Mouse (Mus musculus): Measurements from ENCODE around the gene Zfp941. TPM values are rescaled to one million over a fixed set of nuclear protein-coding genes. Genes with fewer than 3 reads are reported as not detected.

Zfp941 gene
- total RNA-seq, 1 experiment from 2014 or later: 2.4 TPM

DNA sequence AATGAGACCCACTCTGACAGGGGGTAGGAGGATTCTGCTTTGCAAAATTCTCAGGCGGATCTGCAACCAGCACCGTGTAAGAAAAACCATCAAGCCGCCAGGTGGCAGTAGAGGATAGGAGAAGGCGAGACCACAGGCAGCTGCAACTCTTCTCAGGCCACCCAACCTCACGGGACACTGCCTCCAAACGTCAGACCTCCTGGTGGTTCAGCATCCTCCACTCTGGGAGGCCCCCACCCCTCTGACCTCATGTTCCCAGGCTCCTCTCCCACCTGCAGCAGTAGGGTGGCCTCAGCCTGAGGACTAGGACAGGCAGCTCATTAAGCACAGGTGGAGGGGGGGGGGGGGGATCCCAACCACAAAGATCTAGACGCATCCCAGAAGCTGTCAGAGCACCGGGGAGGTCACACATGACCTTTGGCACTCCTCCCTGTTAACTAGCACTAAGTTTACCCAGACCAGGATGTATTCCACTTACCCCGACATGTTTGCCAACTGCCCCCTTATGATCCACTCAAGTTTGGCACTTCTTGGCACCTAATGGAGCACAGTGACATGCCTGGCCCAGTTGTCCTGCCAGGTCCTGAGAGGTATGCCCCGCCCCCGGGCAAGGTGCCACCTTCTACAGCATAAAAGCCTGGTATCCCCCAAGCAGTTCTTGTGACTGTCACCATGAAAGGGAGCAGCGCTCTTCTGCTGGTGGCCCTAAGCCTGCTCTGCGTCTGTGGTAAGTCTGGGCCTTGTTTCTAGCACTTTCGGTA lies 23.1 kb upstream of the Zfp941 start, which contains the start of gene Scgb1c1:
Scgb1c1 (plus strand) TSS at position 643 of the 761 bp plus-strand sequence.
- peak; percentile 87 to 90 for ATAC-seq (replicated peaks in 1 of 2; ENCODE audit: insufficient read depth in 1 of 2, low FRiP score in 2 of 2, low TSS enrichment in 1 of 2, low read depth in 1 of 2, poor library complexity in 2 of 2, severe bottlenecking in 2 of 2)

- ATAC-seq (replicated peaks in 1 of 2; ENCODE audit: insufficient read depth in 1 of 2, low FRiP score in 2 of 2, low TSS enrichment in 1 of 2, low read depth in 1 of 2, poor library complexity in 2 of 2, severe bottlenecking in 2 of 2): no peak
Observed at GRCm38 (mm10) chr7:140843806-140844205, 21.8 kb upstream of the Zfp941 start.

DNA sequence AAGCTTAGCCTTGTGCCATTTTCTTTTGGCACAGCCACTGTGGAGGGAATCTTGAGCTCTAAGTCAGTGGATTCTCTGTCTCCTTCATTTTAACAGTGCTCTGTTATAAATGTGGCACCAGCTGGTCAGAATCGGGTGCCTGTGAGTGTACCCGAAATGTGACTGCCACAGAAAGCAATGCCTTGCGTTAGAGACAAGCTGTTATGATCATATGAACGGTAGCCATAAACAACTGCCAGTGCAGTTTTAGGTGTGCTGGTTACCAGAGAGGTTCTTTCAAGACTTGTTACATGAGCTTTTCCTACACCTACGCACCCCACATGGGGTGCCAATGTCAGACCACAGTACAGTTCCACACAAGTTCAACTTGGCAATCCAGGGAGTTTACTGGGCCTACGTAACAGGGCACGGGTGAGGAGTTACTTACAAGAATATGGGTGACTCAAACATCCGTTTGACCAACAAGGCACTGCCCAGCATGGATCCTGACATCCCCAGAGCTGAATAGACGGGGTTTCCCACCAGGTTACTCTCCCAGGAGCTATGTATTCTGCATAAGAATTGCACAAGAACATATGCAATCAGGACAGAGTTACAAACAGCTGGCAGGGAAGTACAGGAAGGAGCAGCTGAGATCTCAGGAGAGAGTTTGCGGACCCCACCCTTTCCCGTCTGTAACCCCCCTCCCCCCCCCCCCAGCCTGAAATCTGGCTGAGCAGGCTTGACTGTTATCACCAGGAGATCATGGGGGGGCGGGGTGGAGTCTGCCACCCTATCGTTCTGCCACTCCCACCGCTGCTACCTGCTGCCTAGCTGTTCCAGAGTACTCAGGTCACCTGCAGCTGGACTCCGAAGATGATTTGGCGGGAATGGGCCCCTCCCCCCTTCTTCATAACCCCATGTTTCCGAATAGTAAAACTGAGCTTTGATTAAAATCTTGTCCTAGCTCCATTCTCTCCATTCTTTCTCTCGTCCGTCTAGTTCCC lies 19.1 kb upstream of the Zfp941 start:
- no peak for ATAC-seq (replicated peaks in 1 of 2; ENCODE audit: insufficient read depth in 1 of 2, low FRiP score in 2 of 2, low TSS enrichment in 1 of 2, low read depth in 1 of 2, poor library complexity in 2 of 2, severe bottlenecking in 2 of 2)

DNA sequence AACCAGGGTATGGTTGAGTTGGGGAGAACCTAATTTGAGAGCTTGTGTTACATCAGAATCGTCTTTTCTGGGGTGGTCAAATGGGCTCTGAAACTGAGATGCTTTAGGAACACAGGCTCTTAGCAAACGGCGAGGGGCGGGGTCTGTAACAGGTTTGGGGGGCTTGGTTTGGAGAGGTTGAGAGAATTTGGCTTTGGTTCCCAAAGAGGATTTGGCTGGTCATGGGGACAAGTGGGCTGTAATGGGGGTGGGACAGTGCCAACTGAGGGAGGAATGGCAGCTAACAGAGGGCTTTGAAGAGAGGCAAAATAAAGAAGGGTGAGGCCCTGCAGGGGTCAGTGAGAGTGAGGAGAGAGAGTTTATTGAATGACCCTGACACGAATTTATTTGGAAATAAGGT lies 17.6 kb upstream of the Zfp941 start:
- ATAC-seq (replicated peaks in 1 of 2; ENCODE audit: insufficient read depth in 1 of 2, low FRiP score in 2 of 2, low TSS enrichment in 1 of 2, low read depth in 1 of 2, poor library complexity in 2 of 2, severe bottlenecking in 2 of 2): no peak

DNA sequence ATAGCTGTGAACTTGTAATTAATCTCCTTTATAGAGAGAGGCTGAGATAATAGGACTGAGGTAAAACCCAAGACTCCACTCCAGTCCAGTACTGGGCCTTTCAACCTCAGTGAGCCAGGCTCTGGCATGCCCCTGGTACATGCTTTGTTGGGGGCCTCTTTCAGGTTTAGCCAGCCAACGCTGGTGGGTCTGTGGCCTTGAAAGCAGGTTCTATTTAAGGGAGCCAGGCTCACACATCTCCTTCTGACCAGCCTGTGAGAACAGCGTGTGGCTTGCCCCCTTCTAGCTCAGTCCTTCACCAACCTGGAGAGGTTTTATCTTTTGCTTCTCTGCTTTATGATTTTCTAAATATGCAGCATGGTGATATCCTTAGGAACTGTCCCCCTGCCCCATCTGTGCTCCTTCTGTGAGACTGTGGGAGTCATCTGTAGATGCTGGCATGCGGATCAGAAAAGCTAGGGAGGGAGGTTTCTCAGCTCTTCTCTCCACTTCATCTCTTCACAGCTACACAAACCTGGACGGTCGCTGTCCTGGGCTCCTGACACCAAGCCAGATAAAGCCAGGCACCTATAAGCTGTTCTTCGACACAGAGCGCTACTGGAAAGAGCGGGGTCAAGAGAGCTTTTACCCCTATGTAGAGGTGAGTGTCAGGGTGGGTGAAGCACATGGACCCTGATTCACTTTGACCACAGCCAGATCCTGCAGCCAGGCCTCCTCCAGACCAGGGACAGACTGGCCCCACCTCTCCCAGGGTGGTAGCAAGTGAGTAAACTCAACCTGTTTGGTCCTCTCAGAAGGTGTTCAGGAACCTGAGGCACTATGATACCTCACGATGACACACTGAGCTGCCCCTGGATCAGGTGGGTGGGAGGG lies 14.5 kb upstream of the Zfp941 start:
- no peak for ATAC-seq (replicated peaks in 1 of 2; ENCODE audit: insufficient read depth in 1 of 2, low FRiP score in 2 of 2, low TSS enrichment in 1 of 2, low read depth in 1 of 2, poor library complexity in 2 of 2, severe bottlenecking in 2 of 2)

- ATAC-seq (replicated peaks in 1 of 2; ENCODE audit: insufficient read depth in 1 of 2, low FRiP score in 2 of 2, low TSS enrichment in 1 of 2, low read depth in 1 of 2, poor library complexity in 2 of 2, severe bottlenecking in 2 of 2): no peak
Observed at GRCm38 (mm10) chr7:140835758-140836087, 13.7 kb upstream of the Zfp941 start.

DNA sequence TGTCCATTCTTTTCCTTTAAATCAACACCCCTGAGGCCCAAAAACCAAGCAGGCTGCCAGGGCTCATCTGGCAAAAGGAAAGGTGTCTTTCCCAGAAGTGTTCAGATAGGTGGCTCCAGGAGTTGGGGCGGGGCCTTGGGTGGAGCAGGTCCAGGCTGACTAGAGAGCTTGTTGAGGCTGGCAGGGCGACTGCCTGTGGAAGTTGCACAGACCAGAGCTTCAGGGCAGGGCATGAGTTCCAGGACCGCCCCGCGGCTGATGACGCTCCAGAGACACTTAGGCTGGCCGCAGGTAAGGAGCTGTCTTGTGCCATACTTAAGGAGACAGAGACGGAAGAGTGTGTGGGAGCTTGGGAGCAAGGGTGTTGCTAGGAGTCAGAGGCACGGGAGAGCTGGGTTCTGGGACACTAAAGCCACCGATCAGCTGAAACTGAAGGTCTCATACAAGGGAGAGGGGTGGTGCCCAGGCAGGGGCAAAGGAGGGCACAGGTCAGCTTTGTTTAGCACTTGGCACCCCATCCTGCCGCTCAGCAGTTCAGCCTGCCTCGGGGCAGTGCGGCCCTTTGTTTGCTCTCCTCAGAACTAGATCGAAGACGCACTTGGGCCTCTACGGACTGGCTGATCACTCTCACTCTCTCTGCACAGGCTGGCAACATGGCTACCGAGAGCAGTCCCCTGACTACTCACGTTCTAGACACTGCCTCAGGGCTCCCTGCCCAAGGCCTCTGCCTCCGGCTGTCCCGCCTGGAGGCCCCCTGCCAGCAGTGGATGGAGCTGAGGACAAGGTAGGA lies 13.2 kb upstream of the Zfp941 start, which contains the start of gene Urah:
Urah (plus strand) TSS at position 51 of the 790 bp plus-strand sequence.
- ATAC-seq (replicated peaks in 1 of 2; ENCODE audit: insufficient read depth in 1 of 2, low FRiP score in 2 of 2, low TSS enrichment in 1 of 2, low read depth in 1 of 2, poor library complexity in 2 of 2, severe bottlenecking in 2 of 2): no peak

DNA sequence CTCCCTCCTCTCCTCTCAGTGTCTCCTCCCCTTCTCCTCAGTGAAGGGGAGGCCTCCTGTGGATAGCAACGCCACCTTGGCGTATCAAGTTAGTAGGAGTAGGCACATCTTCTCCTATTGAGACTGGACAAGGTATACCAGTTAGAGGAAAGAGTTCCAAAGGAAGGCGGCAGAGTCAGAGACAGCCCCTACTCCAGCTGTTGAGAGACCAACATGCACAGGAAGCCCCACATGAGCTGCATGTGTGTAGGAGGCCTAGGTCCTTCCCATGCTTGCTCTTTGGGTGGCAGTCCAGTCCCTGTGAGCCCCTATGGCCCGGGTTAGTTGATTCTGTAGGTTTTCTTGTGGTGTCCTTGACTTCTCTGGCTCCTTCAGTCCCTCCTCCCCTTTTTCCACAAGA lies 11.4 kb upstream of the Zfp941 start:
- ATAC-seq (replicated peaks in 1 of 2; ENCODE audit: insufficient read depth in 1 of 2, low FRiP score in 2 of 2, low TSS enrichment in 1 of 2, low read depth in 1 of 2, poor library complexity in 2 of 2, severe bottlenecking in 2 of 2): no peak

DNA sequence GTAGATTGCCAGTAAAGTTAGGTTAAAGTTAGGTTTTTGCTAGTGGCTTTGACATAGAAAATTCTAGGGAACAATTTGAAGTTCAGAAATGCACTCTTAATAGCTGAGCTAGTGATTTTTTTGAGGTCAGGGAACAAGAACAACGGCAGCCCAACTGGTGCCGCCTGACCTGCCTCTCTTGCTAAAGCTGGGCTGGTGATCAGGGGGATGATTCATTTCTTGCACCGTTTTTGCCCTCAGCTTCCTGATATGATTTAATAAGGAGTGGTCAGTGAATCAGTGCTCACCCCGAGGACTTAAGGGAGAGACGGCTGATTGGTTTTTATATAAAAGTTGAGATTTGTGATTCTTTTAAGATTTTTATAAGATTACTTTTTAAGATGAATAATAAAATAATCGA lies 9.5 kb upstream of the Zfp941 start:
- ATAC-seq (replicated peaks in 1 of 2; ENCODE audit: insufficient read depth in 1 of 2, low FRiP score in 2 of 2, low TSS enrichment in 1 of 2, low read depth in 1 of 2, poor library complexity in 2 of 2, severe bottlenecking in 2 of 2): no peak

DNA sequence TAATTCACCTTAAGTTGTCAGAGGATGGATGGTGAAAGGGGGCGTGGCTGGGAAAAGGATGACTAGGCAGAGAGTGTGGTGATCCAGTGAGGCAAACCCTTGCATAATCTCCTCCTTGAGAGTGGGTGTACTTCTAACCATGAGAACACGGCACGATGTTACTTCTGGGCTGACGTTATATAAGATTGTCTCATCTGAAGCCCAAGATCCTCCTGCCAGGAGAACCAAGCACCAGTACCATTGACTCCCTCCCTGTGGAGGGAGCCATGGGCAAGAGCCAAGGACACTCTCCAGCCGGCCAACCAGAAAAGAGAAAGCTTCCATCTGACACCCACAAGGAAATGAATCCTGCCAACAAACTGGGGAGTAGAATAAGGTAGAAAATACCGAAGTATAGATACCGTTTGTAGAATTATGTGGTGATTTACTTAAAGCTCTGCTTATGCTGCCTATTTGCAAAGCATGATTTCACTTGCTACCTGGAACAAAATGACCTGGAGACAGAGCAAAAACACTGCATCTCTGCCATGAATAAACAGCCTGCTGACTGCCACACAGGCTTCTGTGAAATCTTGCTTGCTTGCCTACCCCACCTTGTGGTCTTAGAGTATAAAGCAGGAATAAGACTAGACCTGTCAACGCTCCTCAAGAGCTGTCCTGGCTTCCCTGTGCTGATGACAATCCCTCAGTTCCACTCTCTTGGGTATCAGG lies 6.3 kb upstream of the Zfp941 start:
- peak; percentile 62 to 70 for ATAC-seq (replicated peaks in 1 of 2; ENCODE audit: insufficient read depth in 1 of 2, low FRiP score in 2 of 2, low TSS enrichment in 1 of 2, low read depth in 1 of 2, poor library complexity in 2 of 2, severe bottlenecking in 2 of 2)

GRCm38 (mm10) chr7:140822731-140823130 lies 753 bp upstream of the Zfp941 start:
- no peak for ATAC-seq (replicated peaks in 1 of 2; ENCODE audit: insufficient read depth in 1 of 2, low FRiP score in 2 of 2, low TSS enrichment in 1 of 2, low read depth in 1 of 2, poor library complexity in 2 of 2, severe bottlenecking in 2 of 2)

GRCm38 (mm10) chr7:140821305-140821652 lies 699 bp downstream of the Zfp941 start:
- ATAC-seq (replicated peaks in 1 of 2; ENCODE audit: insufficient read depth in 1 of 2, low FRiP score in 2 of 2, low TSS enrichment in 1 of 2, low read depth in 1 of 2, poor library complexity in 2 of 2, severe bottlenecking in 2 of 2): no peak

DNA sequence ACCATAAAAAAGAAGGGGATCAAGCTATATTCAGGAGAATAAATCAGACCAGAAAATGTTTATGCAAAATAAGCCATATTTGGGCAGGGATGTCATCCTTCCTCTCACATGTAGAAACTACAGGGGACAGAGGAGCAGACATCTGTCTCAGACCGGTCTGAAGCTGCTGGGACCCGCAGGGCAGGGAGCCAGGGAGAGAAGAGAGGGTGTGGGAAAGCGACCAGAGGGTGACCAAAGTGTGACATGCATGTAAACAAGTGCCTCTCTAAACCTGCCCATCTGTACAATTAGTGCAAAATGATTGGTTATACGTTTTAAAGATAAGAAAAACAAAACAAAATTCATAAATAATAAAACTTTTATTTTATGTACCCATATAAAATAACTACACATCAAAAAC lies 1.8 kb downstream of the Zfp941 start:
- ATAC-seq (replicated peaks in 1 of 2; ENCODE audit: insufficient read depth in 1 of 2, low FRiP score in 2 of 2, low TSS enrichment in 1 of 2, low read depth in 1 of 2, poor library complexity in 2 of 2, severe bottlenecking in 2 of 2): no peak

- no peak for ATAC-seq (replicated peaks in 1 of 2; ENCODE audit: insufficient read depth in 1 of 2, low FRiP score in 2 of 2, low TSS enrichment in 1 of 2, low read depth in 1 of 2, poor library complexity in 2 of 2, severe bottlenecking in 2 of 2)
Observed at GRCm38 (mm10) chr7:140812850-140813249, 9.1 kb downstream of the Zfp941 start.

GRCm38 (mm10) chr7:140811714-140812113 lies 10.3 kb downstream of the Zfp941 start:
- no peak for ATAC-seq (replicated peaks in 1 of 2; ENCODE audit: insufficient read depth in 1 of 2, low FRiP score in 2 of 2, low TSS enrichment in 1 of 2, low read depth in 1 of 2, poor library complexity in 2 of 2, severe bottlenecking in 2 of 2)

DNA sequence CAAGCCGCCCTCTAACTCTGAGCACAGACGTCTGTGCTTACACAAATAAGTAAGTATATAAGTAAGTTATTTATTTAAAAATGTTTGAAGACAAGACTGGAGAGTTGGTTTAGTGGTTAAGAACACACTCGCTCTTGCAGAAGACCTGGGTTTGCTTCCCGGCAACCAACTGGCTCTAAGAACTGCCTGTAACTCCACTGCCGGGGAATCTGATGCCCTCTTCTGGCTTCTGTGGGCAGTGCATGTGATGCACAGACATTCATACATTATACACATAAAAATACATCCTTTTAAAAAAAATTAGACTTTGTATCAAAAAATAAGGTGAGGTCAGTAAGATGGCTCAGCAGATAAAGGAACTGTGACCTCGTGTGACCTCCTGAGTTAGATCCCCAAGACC lies 11.5 kb downstream of the Zfp941 start:
- ATAC-seq (replicated peaks in 1 of 2; ENCODE audit: insufficient read depth in 1 of 2, low FRiP score in 2 of 2, low TSS enrichment in 1 of 2, low read depth in 1 of 2, poor library complexity in 2 of 2, severe bottlenecking in 2 of 2): no peak

Data from hematopoietic stem cell, adult 5-6 weeks (primary cell).